Mouse (Mus musculus) B cell, adult 2 months (primary cell): ENCODE measurements around the gene Bspry.

ENCODE experiments used
- DNase-seq, 2 experiments: peaks; one replicate each; pipeline ENCODE4 v3.0.0; 2022

The Bspry gene

GRCm38 (mm10) chr4:62484928-62485327, 5.1 kb downstream of the Bspry start:
- DNase-seq: no peak

GRCm38 (mm10) chr4:62485450-62486161, 5.8 kb downstream of the Bspry start:
- DNase-seq: no peak

GRCm38 (mm10) chr4:62486162-62486696, 6.4 kb downstream of the Bspry start:
- no peak for DNase-seq

- no peak for DNase-seq
These were observed 7.3 kb downstream of the Bspry start for GRCm38 (mm10) chr4:62487172-62487571.

GRCm38 (mm10) chr4:62487914-62488313, 8.1 kb downstream of the Bspry start:
- DNase-seq: no peak

GRCm38 (mm10) chr4:62492682-62493081, 12.8 kb downstream of the Bspry start:
- no peak for DNase-seq

GRCm38 (mm10) chr4:62494230-62494629, 14.4 kb downstream of the Bspry start:
- no peak for DNase-seq

- DNase-seq: no peak
These were observed 16.1 kb downstream of the Bspry start for GRCm38 (mm10) chr4:62495946-62496345.

GRCm38 (mm10) chr4:62496815-62497214, 17.0 kb downstream of the Bspry start:
- no peak for DNase-seq

- no peak for DNase-seq
These were observed 20.9 kb downstream of the Bspry start for GRCm38 (mm10) chr4:62500799-62501198.

- DNase-seq: no peak
These were observed 21.7 kb downstream of the Bspry start for GRCm38 (mm10) chr4:62501534-62501933.

- DNase-seq: peak; percentile 82 to 83
These were observed 22.3 kb downstream of the Bspry start for GRCm38 (mm10) chr4:62501964-62502732.

- DNase-seq: no peak
These were observed 23.1 kb downstream of the Bspry start for GRCm38 (mm10) chr4:62502969-62503368.

- DNase-seq: no peak
These were observed 23.6 kb downstream of the Bspry start, which contains the start of gene Hdhd3 for GRCm38 (mm10) chr4:62503374-62503970. Hdhd3 (minus strand) TSS chr4:62503467.

- DNase-seq: no peak
These were observed 26.1 kb downstream of the Bspry start for GRCm38 (mm10) chr4:62505991-62506390.

- DNase-seq: peak; percentile 34 to 41
These were observed 26.9 kb downstream of the Bspry start for GRCm38 (mm10) chr4:62506798-62507197.

- DNase-seq: no peak
These were observed 29.0 kb downstream of the Bspry start for GRCm38 (mm10) chr4:62508839-62509238.

GRCm38 (mm10) chr4:62509946-62510345, 30.1 kb downstream of the Bspry start:
- DNase-seq: no peak

GRCm38 (mm10) chr4:62513998-62514506, 34.2 kb downstream of the Bspry start:
- no peak for DNase-seq

- no peak for DNase-seq
These were observed 35.1 kb downstream of the Bspry start for GRCm38 (mm10) chr4:62514995-62515394.

- DNase-seq: no peak
These were observed 35.6 kb downstream of the Bspry start for GRCm38 (mm10) chr4:62515490-62515889.

GRCm38 (mm10) chr4:62516079-62516478, 36.2 kb downstream of the Bspry start:
- no peak for DNase-seq

- no peak for DNase-seq
These were observed 36.7 kb downstream of the Bspry start for GRCm38 (mm10) chr4:62516579-62516978.
